Mouse (Mus musculus): ENCODE measurements around the gene Cst10.

Cst10 gene

GRCm38 (mm10) chr2:149404757-149405156, at the start of gene Cst10:
Gene Cst10, plus strand, starts transcription at chr2:149405057.
- DNase-seq (ENCODE audit: extremely low spot score, low spot score) = no peak

- no peak for DNase-seq (ENCODE audit: extremely low spot score, low spot score)
Observed at GRCm38 (mm10) chr2:149392951-149393350, 11.9 kb upstream of the Cst10 start.

- DNase-seq (ENCODE audit: extremely low spot score, low spot score) = peak; percentile 16
Observed at GRCm38 (mm10) chr2:149422564-149422963, 17.7 kb downstream of the Cst10 start.

All from neural tube, embryonic 10.5 days (tissue).